Mouse (Mus musculus): ENCODE results near the gene Efna5.

Gene Efna5

DNA sequence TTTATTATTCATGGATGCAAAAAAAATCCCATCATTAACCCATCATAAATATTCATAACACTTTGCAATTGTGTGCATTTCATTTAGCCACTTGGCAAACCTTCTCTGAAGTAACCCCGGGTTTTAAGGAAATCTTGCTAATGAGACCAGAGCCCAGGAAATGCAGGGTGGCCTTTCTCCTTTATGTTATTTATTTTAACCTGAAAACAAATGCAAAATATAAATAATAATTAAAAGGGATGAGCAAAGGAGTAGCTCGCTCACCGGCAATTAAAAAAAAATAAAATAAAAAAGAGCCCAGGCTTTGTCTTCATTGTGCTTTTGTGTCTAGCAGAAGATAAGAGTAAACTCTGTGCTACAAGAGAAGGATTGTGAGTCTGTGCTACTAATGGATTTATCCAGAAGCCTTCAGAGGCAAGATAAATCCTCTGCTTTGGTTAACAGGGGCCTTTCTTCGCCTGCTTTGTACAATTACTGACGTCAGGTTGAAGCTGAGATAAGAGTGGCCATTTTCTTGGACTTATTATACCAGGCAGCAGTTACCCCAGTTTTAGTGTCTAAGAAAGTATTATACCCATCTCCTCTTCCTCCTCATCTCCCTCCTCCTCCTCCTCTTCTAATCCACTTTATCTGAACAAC, 288.6 kb downstream of the Efna5 start:
- no peak for DNase-seq

DNA sequence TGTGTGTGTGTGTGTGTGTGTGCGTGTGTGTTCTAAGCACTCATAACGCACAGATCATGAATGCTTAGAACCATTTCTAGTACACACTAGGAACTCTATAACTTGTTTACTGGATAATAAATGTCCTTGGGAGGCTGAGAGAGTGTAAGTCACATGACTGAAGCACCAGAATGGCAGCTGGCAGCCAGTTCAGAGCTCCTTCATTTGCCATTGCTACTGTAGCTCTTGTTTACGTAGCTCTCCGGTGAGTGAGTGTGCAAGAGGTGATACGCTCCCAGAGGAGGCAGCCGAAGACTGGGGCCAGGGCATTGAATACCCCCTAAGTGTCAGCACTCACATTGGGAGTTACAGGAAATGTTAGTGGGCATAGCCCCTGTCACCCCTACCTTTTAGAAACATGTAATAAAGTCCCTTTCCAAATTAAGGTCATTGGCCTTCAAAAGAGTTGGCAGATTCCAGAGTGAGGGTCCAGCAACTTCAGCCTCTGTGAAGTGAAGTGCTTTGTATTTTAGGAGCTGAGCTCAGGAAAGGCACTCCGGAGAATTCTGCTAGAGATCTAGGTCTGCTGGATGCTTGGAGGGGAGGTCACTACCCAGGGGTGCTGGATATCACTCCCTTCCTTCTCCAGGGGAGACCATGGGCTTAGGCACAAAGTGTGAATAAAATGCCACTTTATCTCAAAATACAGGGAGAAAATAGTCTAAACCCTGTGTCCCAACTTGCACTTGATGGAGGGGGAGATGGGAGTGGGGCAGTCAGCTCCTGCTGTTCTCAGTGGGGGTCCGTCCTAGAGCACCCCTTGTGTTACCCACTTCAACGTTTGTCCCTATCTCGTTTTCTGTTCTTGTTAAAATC, 289.3 kb downstream of the Efna5 start:
- no peak for DNase-seq

GRCm38 (mm10) chr17:62590685-62591460, 290.2 kb downstream of the Efna5 start:
- DNase-seq: no peak

GRCm38 (mm10) chr17:62580127-62580526, 301.0 kb downstream of the Efna5 start:
- no peak for DNase-seq

- no peak for DNase-seq
Measured at GRCm38 (mm10) chr17:62579618-62580017, 301.5 kb downstream of the Efna5 start.

- DNase-seq: no peak
Measured at GRCm38 (mm10) chr17:62574499-62575265, 306.4 kb downstream of the Efna5 start.

- no peak for DNase-seq
Measured at GRCm38 (mm10) chr17:62570101-62570500, 311.0 kb downstream of the Efna5 start.

DNA sequence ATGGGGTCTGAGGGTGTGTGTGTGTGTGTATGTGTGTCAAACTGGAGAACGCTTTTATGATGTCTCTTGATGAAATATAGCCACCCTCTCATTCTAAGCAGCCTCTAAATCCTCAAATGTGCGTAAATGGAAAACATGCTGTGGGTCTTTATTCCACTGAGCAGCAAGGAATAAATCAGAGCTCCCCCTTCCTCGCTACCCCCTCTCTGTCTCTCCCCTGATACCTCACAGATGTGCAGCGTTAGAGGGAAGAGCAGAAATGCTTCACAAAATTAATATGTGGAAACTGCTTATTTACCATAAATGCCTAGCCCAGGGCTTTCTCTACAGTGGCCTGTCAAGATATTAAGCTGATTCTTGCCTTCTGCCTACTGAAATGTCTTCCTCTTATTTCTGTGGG, 313.1 kb downstream of the Efna5 start:
- no peak for DNase-seq

DNA sequence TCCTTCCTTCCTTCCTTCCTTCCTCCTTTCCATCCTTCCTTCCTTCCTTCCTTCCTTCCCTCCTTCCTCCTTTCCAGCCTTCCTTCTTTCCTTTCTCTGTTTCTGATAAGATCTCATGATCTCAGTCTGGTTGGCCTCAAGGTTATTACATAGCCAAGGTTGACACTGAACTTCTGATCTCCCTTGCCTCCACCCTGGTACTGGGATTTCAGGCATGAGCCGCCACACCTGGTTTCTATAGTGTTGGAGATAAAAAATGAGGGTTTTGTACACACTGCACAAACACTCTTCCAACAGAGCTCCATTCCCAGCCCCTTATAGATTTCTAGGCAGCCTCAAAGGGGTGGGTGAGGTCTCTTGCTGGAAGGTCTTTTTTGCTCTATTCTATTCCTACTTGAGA, 315.5 kb downstream of the Efna5 start:
- no peak for DNase-seq

DNA sequence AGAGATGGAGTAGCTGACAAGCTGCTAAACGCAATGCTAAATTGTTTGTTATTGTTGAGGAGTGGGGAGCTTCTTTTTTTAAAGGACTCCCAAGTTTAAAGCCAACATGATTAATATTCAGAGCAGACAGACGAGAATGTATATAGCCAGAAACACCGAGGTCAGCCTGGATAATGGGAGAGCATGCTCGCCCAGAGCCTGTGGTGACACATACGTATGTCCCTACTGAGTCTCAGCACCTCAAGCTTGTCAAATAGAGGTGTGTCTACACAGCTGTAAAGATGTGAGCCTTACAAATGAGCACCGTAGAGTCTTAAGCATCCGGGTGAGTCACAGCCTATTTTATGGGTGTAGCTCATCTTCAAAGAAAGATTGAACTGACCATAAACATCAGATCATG, 318.7 kb downstream of the Efna5 start:
- no peak for DNase-seq

DNA sequence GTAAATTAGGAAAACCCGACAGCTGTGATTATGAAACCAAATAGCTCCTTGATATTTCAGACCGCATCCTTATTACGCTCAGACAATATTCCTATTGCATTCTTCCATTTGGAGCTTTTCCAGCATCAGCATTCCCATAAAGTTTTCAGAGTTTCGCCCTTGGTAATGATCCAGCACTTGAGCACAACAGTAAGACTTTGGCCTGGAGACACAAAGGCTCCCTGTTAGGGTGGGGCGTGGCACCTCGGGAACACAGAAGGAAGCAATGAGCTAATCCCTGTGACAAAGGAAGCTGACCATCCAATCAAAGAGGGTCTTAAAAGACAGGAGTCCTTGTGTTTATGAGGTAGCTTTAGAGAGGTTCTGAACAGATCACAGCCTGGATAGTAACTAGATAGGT, 323.9 kb downstream of the Efna5 start:
- no peak for DNase-seq

Data from embryo, embryonic 11 days (tissue).